Mouse (Mus musculus) CH12.LX (cell line): ENCODE results near the gene Tmed5.

Experiments
- CHD2 ChIP-seq: IDR thresholded peaks from 2 replicates; pipeline ENCODE4 v1.6.1; 2011; ENCODE audit warnings: low read length, improper control_type of control experiment
- CTCF ChIP-seq, 2 experiments: IDR thresholded peaks in 1 of 2; conservative IDR thresholded peaks in 1 of 2; 2 replicates each; pipeline ENCODE4 v1.5.1; 2011 to 2012; ENCODE audit warnings: low read depth in 2 of 2, low read length in 2 of 2, improper control_type of control experiment in 1 of 2, inconsistent platforms in 1 of 2, mild to moderate bottlenecking in 1 of 2, moderate library complexity in 1 of 2
- EP300 ChIP-seq: IDR thresholded peaks from 2 replicates; pipeline ENCODE4 v1.6.1; 2011; ENCODE audit warnings: low read length, improper control_type of control experiment
- HCFC1 ChIP-seq: IDR thresholded peaks from 2 replicates; pipeline ENCODE4 v1.6.1; 2012; ENCODE audit warnings: low read depth, mild to moderate bottlenecking, inconsistent platforms, low read length, improper control_type of control experiment
- MAFK ChIP-seq: IDR thresholded peaks from 2 replicates; pipeline ENCODE4 v1.6.1; 2011; ENCODE audit warnings: low read length, improper control_type of control experiment; ENCODE audit not compliant: insufficient replicate concordance
- MAX ChIP-seq: IDR thresholded peaks from 2 replicates; pipeline ENCODE4 v1.6.1; 2011; ENCODE audit warnings: low read length, improper control_type of control experiment
- NELFE ChIP-seq: IDR thresholded peaks from 2 replicates; pipeline ENCODE4 v1.6.1; 2011; ENCODE audit warnings: low read depth, low read length, improper control_type of control experiment
- POLR2A ChIP-seq: IDR thresholded peaks from 2 replicates; pipeline ENCODE4 v1.6.1; 2011; ENCODE audit warnings: low read depth, mild to moderate bottlenecking, improper control_type of control experiment, low read length
- SMC3 ChIP-seq: IDR thresholded peaks from 2 replicates; pipeline ENCODE4 v1.6.1; 2011; ENCODE audit warnings: low read depth, low read length, improper control_type of control experiment
- UBTF ChIP-seq: IDR thresholded peaks from 2 replicates; pipeline ENCODE4 v1.6.1; 2012; ENCODE audit warnings: low read depth, mild to moderate bottlenecking, inconsistent platforms, low read length, improper control_type of control experiment, moderate library complexity
- USF1 ChIP-seq: IDR thresholded peaks from 2 replicates; pipeline ENCODE4 v1.6.1; 2014; ENCODE audit warnings: low read depth, mild to moderate bottlenecking, inconsistent platforms, low read length, improper control_type of control experiment
- USF2 ChIP-seq: conservative IDR thresholded peaks from 2 replicates; pipeline ENCODE4 v1.6.1; 2011; ENCODE audit warnings: low read depth, low read length, improper control_type of control experiment

DNA sequence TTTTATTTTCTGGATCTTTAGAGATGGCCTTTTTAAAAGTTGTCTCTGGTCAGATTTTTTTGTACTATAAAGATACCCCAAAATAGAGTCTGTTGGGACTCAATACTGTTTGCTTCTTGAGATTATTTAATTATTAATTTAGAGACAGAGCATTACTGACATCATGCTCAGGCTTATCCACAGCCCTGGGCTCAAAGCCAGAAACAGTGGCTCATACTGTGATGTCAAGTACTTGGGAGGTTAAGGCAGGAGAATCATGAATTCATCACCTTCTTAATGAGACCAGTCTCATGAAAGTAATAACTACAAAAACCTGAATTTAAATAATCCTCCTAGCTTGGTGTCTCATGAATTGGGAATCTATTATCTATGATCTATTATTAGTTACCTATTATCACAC, 32.2 kb downstream of the Tmed5 start:
- no peak for TF ChIP-seq USF1
- no peak for TF ChIP-seq CTCF (conservative IDR thresholded peaks at IDR 0.05 in 1 of 2, IDR thresholded peaks at IDR 0.05 in 1 of 2; ENCODE audit: low read depth in 2 of 2, low read length in 2 of 2)
- TF ChIP-seq MAX: no peak
- TF ChIP-seq CHD2: no peak
- TF ChIP-seq NELFE: no peak
- TF ChIP-seq UBTF: no peak
- TF ChIP-seq USF2: no peak
- no peak for TF ChIP-seq EP300
- TF ChIP-seq POLR2A: no peak
- TF ChIP-seq HCFC1: no peak
- no peak for TF ChIP-seq MAFK
- no peak for TF ChIP-seq SMC3
